Mouse (Mus musculus): ENCODE data around the gene Rnf19b.

The Rnf19b gene

DNA sequence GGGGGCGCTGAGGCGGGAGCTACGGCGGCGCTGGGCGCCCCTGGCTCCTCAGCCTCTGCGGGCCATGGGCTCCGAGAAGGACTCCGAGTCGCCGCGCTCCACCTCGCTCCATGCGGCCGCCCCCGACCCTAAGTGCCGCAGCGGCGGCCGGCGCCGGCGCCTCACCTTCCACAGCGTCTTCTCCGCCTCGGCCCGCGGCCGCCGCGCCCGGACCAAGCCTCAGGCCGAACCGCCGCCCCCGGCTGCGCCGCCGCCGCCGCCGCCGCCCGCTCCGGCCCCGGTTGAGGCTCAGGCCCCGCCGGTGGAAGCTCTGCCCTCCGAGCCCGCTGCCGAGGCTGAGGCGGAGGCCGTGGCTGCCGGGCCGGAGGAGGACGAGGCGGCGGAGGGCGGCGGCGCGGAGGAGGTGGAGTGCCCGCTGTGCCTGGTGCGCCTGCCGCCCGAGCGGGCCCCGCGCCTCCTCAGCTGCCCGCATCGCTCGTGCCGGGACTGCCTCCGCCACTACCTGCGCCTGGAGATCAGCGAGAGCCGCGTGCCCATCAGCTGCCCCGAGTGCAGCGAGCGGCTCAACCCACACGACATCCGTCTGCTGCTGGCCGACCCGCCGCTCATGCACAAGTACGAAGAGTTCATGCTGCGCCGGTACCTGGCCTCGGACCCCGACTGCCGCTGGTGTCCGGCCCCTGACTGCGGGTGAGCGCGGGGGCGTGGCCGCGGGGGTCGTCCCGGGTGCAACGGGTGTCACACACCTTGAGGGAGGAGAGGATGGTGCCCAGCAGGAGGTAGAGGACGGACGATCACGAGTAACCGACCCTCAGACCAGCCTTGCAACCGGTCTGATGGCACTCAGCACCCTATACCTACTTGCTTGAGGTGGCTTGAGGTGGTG is at the start of gene Rnf19b:
Gene Rnf19b, plus strand, starts transcription at position 65 of the 886 bp plus-strand sequence.
- peak; percentile 69 to 71 for DNase-seq

DNA sequence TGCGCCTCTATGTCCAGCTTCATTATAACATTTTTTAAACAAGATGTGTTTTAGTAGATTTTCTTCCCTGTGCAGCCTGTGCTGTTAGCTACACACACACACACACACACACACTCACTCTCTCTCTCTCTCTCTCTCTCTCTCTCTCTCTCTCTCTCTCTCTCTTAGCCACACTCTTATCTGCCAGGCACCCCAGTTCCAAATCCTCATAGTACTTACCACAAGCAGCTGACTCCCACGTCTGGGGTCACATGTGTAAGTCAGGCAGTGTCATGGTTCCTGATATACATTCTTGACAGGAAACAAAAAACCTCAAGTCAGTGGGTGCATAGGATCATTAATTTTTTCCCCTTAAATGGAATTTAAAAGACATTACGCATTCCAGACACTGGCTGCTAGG is 49.4 kb upstream of the Rnf19b start:
- no peak for DNase-seq

DNA sequence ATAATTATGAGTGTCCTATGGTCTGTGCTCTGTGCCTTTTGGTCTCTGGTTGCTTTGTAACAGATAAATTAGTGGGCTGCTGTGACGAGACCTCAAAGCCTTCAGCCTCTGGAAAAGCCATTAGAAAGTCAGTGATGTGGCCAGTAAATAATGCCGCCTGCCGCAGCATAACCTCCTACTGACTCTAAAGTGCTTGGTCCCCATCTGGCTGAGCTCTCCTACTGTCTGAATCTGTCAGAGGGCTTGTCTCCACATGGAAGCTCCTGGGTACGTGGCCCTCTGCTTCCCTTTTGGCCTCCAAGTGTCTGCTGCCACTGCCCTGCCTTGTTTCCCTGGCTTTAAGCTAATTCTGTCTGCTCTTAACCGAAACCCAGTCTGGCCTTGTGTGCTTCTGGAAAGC is 48.5 kb upstream of the Rnf19b start:
- DNase-seq = no peak

DNA sequence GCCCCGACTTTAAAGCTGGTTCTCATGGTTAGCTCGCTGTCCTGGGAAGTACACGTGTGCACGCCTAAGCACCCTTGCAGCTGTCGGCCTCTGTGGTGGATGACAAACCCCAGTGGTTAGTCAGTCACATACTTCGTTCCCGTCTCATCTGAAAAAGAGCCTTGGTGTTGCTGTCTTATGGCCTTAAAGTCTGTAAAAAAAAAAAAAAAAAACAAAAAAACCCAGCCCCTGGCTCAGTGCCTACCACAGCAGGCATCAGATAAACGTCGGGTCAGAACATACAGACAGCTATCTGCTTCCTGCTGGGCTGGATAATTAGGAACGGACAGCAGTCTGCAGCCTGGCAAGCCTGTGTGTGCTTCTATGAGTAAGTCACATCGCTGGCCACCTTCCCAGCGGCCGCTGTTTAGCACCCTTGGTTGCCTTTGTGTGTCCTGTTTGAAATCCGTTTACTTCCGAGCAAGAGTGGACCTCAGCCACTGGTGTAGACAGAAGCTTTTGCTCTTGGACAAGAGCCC is 46.4 kb upstream of the Rnf19b start:
- peak; percentile 78 to 88 for DNase-seq

DNA sequence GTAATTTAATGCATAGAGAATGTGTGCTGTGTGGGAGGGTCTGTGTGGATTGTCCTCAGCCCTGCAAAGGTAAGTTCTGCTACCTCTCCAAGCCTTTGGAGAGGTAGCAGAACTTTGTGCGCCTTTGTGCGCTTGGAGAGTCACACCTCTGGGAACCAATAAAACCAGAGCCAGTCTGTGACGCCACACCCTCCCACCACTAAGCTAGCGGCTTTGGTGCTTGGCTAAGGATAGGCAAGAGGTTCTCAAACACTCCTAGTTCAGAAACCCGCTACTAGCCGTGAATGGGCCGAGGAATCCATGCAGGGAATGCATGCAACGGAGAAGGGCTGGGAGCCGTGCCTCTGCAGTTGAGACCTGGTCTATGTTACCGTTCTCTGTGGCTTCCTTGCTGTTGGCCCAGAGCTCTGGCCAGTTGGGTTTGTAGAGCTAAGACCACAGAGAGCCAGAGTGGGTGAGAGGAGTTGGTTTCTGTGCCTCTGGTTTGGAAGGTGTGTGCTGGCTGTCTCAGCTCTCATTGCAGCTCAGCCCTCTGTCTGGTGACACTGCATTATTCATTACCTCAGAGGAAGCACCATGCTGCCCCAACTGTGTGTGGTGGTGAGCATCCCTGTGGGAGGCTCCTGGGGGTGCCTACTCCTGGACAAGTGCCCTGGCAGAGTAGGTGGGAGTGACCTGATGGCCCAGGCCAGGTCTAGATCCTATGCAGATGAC is 44.8 kb upstream of the Rnf19b start:
- DNase-seq = no peak

DNA sequence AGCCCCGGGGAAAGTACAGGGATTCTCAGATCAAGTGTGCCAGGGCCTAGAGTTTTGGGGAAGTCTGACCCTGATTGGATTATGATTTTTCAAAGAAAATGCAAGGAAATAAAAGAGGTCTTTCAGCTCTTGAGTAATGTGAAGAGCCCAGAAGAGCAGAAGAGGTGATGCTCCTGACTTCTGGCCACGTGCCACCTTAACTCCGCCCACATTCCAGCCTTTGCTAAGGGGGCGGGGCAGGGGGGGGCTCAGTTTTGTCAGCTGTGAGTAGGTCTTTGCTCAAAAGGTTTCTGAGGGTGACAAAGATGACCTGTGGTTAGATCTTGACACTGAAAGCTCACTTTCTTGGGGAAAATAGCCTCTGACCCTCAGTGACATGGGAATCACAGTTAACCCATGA is 41.7 kb upstream of the Rnf19b start:
- peak in 1 of 2 experiments; percentile 47 for DNase-seq

DNA sequence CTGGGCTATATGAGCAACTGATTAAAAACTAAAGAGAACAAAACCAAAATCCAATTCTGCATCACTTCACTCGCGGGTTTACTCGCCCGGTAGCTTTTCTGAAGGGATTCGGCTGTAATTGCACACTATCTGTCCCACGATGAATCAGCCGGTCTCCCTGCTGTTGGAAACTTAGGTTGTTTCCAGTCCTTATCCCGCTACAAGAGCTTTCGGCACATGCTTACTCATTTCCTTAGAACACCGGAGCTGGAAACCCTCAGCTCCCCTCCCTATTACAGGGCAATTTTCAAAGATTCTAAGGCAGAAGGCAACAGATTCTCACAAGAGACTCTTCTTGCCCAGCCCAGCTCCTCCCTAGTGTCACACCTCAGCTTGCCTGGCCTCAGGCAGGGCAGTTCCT is 40.9 kb upstream of the Rnf19b start:
- no peak for DNase-seq

DNA sequence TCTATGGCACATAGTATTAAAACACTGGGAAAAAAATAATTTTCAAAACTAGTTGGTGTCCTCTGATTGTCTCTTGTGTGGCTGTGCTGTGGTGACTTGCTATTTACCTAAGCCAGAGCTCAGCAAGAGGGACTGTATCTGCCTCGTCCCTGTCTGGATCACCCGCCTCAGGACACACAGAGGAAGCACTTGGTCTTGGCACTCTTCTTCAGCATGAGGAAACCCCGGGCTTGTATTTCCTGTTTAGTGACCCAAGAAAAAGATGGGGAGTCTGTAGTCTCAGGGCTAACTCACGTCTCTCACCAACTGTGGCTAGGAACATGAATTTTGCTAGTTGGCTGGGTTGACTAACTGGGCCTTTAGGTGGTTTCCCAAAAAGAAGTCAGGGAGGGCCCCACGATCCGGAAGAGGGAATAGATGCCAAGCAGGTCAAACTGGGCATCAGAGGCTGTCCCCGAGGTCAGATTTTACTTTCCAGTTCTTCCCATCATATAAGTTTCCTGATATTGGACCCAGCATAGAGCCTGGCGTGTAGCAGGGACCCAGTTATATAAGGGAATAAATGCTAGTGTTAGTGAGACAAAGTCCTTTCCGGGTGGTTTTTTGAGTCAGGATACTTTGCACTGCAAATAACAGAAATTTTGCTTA is 39.2 kb upstream of the Rnf19b start:
- no peak for DNase-seq

DNA sequence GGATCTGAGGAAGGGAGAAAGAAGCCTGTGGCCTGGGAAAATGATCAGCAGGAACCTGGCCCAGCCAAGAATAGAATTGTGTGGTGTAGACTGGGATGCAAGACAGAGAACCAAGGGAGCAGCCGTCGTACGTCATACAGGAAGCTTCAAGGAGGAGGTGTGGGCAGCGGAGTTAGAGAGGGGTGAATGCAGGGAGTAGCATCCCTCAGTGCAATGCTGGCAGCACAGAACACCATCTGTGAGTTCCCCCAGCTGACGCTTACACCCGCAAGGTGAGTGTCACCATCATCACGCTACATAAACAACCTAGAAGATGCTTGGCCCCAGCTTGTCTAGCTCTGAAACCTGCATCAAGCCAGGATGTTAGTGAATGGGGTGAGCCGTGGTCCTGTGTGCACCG is 38.3 kb upstream of the Rnf19b start:
- peak; percentile 42 to 49 for DNase-seq

DNA sequence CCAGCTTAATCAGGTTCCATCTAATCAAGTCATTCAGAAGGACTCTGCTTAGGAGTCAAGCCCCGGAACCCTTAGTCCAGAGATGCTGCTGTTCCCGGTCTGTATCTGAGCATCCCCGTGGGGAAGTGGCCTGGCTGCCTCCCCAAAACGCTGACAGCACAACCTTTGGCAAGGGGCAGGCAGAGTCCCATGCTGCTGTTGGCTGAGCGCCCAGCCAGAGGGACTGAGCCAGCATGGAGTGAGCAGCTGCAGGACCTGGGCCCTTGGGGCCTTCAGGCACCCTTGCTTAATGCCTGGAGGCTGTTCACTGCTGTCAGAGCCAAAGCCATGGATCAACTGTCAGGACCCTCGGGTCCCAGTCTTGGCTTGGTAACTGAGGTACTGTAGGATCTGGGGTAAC is 37.6 kb upstream of the Rnf19b start:
- DNase-seq = peak; percentile 92 to 95

DNA sequence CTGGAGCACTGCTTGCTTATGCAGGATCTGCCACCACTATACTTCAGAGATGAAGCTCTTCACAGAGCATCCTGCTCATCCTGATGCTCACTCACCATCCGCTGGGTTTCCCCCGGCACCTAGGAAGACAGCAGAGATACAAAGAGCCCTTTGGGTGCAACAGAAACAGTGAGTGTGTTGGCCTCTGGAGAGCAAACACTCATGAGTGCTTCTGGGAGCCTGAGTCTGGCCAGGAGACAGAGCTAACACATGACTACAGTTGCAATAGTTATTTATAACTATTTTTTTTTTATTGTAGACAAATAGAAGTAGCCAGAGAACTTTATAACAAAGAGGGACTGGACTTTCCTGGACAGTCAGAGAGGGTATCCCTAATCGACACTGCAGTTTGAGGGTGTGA is 36.6 kb upstream of the Rnf19b start:
- no peak for DNase-seq

DNA sequence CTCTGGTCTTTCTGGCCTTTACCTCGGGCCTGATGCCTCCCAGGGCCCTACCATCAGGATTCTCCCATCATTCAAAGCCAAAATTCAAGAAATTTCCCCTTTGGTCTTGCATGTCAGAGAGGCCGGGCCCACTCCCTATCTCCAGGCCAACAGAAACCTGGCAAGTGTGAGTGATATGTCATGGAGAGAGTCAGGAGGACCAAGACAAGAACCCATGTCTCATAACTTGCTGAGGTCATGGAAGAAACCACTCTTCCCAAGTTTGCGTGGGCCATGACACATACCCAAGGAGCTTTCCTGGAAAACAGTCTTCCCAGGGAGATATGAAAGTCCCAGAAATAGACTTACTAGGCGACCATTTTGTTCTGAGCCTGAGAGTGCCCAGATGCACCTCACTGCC is 36.2 kb upstream of the Rnf19b start:
- no peak for DNase-seq

DNA sequence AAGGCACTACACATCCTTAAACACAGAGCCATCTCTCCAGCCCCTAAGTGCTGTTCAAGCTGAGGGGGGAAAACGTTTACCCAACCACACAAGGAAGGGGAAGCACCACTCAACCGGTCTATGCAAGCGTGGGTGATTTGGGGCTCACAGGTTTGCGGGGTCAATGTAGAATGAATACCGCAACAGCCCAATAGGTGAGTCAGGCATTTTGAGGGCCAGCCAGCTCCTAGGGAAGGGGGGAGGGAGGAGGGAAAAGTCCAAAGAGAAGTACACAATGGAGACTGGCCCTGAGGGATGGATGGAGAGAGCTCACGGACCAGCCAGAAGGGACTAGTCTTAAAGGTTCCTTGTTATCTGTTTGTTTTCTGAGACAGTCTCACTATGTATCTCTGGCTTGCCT is 34.2 kb upstream of the Rnf19b start:
- DNase-seq = no peak

DNA sequence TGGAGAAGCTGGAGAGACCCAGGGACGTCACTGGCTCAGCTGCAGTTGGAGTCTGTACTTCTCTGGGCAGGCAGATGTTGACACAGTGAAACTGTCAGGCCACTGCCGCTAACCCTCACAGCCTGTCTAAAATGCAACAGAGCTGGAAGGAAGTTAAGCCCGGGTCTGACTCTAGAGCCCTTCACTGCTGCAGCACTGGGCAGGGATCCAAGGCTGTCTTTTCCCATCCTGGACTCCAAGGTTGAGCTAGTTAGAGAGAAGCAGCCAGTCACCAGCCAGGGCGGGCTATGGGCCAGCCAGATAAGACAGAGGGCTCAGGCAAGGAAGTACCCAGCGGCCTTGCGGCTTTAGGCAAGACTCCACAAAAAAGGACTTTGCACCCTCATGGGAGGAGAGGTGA is 33.3 kb upstream of the Rnf19b start:
- DNase-seq = peak; percentile 84 to 90

DNA sequence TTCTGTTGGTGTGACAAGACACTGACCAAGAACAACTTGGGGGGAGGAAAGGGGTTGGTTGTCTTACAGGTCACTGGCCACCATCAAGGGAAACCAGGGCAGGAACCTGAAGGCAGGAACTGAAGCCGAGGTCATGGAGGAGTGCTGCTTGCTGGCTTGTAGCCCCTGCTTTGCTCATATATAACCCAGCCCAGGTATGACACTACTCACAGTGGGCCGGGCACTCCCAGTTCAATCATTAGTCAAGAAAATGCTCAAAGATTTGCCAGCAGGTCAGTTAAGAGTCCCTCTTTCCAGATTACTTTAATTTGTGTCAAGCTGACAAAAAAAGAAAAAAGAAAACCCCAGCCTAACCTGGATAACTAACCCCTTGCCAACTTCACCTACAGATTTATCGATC is 32.4 kb upstream of the Rnf19b start:
- no peak for DNase-seq

DNA sequence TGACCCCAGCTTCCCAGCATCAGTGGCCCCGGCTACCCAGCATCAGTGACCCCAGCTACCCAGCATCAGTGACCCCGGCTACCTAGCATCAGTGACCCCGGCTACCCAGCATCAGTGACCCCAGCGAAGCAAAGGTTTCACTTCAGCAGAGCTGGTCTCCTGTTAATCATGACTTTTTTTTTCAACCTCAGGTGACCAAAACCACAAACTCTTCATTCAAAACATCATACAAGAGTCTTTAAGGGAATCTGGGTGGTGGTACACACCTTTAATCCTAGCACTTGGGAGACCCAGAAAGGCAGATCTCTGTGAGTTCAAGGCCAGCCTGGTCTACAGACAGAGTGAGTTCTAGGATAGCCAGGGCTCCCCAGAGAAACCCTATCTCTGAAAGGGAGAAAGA is 27.3 kb upstream of the Rnf19b start:
- no peak for DNase-seq

DNA sequence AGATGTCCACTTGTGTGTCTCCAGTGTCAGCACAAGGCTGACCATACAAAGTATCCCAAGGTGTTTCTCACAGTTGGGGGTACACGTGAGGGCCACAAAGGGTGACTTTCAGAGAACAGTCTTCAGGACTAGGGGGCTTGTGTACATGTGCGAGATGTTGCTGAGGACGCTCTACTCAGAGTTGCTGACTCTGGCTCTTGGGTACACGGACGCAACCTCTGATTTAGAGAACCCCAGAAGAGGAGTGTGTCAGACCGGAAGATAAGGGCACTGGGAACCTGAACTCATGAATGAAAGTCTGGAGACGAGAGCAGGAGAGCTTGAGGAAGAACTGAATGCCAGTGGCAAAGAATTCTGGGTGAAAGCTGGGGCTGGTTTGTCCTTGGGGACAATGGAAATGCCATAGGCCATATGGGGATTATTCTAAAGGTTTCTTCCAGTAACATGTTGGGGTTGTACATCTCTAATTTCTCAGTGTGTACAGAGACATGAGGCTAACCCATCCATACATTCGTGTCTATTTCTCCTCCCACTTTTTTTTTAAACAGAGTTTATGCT is 26.6 kb upstream of the Rnf19b start:
- no peak for DNase-seq

DNA sequence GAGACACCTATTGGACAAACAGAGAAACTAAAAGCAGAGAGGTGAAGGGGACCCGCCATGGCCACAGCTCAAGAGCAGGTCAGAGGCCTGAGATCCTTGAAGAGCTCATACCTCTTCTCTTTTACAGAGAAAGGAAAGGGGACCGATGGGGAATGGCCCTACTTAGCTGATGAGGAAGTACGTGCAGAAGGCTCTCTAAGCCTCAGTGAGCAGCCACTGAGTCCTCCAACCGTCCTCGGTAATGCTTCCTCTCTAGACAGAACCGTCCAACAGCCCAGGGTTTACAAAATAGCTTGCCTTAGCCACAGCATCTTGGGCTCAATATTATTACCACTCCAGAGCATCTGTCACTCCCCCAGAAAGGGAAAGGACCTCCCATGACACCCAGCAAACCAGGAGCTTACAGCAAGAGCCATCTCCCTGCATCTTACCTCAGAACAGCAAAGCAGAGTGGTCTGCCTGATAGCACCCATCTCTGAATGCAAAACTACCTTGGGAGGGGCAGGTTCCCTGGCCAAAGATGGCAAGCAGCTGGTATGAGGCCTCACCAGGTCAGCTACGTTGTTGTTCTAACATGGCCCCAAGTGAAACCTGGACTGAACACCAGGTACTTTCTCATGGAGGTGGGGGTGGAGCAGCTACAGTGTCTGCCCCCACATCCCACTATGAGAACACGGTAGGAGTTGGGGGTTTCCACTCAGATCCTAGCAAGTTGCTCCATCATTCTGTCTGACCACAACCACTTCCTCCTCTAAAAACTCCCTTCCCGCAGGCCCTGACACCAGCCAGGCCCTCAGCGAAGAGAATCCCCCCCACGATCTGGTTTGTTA is 25.7 kb upstream of the Rnf19b start:
- no peak for DNase-seq

DNA sequence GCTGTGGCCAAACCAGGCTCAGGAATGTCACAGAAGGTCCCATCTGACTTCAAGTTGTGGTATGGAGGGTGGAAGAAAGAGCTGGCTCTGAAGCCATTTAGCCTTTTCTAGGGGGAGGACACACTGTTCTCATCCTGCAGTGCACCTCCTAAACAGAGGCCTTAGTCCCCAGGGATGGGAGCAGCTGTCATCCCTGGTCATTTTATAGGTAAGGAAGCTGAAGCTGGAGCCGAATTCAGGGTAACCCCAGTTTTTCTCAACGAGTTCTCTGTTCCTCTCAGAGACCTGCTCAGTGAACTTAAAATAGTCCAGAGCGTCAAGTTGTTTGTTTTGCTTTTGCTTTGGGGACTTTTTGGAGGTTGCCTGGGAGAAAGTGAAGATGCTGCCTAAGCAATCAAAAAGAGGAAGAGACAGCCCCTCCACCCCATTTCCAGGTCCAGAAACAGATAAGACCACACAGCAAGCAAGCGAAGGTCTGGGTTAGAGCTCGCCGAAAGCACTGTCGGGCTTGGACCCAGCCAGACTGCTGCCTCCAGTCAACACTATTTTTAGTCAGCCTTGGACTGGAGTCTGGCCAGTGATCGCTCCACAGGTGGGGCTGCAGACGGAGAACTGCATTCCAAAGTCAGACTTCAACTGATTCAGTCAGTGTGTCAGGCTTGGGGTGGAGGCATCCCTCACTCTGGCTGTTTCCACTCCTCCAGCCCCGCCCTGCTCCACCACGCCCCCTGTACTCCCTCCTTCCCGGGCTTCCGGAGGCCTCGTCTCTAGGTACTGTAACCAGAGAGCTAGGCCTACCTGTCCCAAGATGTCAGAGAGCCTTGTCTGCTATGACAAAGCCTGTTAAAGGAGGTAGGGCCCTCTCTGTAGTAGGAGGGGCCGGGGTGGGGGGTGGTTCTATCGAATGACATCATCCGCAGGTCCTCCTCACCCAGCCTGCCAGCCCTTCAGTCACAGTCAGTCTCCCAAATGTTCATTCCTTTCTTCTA is 24.8 kb upstream of the Rnf19b start:
- peak; percentile 78 to 81 for DNase-seq

DNA sequence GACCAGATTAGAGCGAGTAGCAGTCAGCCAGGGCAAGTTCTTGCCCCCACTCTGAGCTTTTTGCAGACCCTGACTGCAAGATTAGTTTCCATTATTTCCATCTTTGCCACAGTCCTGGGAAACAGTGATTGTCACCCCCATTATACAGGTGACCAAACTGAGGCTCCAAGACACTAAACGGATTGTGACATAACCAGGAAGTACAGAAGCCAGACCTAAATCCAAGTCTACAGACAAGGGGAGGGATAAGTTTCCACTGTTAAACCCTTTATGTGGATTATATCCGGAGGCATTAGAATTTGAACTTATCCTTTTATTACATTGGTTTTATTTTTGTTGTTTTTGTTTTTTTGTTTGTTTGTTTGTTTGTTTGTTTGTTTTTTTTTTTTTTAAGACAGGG is 23.8 kb upstream of the Rnf19b start:
- DNase-seq = no peak
